Mouse (Mus musculus): ENCODE data around the gene Mvd. TPM values are rescaled to one million over a fixed set of nuclear protein-coding genes. Genes with fewer than 3 reads are reported as not detected.

The Mvd gene
- polyA plus RNA-seq, 1 experiment from 2014 or later, result 54.2 TPM

DNA sequence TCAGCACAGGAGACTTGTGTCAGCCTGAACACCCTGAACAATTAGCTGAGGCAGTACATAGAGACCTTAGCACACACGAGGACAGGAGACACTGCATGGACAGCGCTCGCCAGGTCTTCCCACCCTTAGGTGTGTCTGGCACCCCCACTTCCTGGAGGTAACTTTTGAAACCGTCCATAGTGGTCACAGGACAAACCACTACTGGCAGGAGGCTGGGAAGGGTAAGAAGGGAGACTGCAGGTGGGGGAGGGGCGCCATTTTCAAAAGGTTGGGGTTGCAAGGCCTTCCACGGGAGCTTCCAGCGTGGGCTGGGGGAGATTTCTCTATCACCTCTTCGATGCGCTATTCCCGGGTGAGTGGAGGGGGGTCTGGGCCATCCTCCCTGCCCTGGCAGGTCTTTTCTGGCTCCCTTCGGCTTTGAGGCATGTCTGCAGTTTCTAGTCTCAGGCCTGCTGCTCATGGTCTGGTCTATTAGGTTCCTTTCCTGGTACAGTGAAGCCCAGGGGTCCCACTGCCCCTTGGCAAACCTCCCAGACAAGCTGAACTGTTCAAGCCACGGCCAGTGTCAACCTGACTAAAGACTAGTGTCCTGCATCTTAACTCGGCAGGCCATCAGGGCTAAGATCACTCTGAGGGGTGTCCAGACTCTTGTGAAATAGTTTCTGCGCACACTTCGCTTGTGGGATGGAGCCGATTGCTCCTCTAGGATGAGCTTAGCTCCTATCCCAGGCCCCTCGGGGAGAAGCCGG, 11.4 kb downstream of the Mvd start:
- peak; percentile 32 for DNase-seq (ENCODE audit: extremely low spot score, low spot score)
- peak overlapping the region; percentile 84 for H3K27ac ChIP-seq
- peaks cover 4% of the 10 kb centered on the region for H3K9me3 ChIP-seq
- H3K4me1 ChIP-seq, result peaks cover 31% of the 10 kb centered on the region
- H3K36me3 ChIP-seq (replicated peaks), result peaks cover 39% of the 10 kb centered on the region
- 39% methylated on average over 18 of the region's 18 CpGs for WGBS
- H3K27me3 ChIP-seq (ENCODE audit: poor library complexity, severe bottlenecking), result peaks cover 14% of the 10 kb centered on the region; the same call in 1 of the 2 replicates
- H3K4me3 ChIP-seq, result peak overlapping the region; percentile 63

DNA sequence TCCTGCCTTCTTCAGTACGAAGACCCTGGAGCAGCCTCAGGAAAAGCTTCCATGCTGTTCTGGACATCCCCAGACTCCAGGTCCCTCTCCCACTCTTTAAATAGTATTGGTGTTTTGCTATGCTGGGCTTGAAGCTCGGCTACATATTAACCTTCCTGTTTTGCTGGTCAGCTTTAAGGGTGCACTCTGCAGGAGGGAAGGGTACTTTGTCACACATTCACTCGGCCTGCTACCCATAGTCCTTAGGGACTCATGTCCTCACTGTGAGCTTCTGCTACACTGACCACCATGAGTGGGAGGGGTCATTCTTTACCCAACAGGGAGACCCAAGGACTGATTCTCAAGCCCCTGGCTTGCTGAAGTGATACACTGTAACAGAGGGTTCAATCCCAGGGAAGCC, 12.6 kb downstream of the Mvd start:
- Histone ChIP-seq H3K9me3 (peaks cover 4% of the 10 kb centered on the region), H3K27me3 (ENCODE audit: poor library complexity, severe bottlenecking) (peaks cover 14% of the 10 kb centered on the region; the same call in 1 of the 2 replicates), H3K36me3 (replicated peaks) (peaks cover 28% of the 10 kb centered on the region), H3K27ac (no peak overlapping the region), H3K4me1 (peaks cover 31% of the 10 kb centered on the region), H3K4me3 (no peak overlapping the region)
- 83% methylated on average over 3 of the region's 3 CpGs for WGBS
- no peak for DNase-seq (ENCODE audit: extremely low spot score, low spot score)

DNA sequence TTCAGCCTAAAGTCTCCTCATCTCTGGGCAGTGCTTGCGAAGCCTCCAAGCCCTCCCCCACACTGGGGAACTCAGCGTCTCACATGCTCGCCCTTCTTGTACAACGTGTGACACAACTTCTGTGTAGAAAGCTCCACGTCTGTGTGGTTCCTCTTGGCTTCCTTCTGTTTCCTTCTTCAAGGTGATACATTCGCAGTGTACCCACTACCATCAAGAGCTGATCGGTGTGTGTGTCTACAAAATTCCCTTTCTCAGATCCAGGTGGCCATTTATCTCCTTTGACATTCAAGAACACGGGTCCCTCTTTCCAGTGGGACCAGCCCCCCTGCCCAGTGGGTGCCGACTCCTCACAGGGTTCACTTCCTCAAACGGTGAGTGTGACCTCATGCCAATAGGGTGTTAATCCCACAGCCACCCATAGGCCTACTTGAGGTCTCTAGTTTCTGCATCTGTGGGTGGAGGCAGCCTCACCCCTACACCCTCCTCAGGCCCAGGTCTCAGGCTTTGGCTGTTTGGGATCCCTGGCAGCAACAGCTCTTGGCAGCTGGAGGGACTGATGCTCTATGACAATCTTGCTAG, 13.1 kb downstream of the Mvd start:
- peaks cover 14% of the 10 kb centered on the region; the same call in 1 of the 2 replicates for H3K27me3 ChIP-seq (ENCODE audit: poor library complexity, severe bottlenecking)

DNA sequence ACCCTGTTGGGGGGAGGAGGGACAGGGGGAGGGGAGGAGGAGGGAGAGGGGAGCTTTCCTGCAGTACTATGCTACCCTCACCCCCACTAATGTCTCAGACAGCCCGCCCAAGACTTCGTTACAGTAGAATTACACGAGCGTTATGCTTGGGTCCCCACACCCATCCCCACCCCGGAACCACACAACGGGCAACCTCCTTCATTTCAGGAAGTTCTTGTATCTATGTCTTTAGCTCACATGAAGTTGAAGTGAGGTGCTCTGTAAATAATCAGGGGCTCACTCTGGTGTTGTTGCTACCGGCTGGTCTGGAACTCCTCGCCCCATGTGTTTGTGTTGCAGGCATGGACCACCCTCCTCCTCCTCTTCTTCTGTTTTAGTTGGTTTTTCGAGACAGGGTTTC, 15.1 kb downstream of the Mvd start:
- Histone ChIP-seq H3K27ac (no peak overlapping the region), H3K9me3 (no peaks in the 10 kb centered on the region), H3K4me1 (peaks cover 25% of the 10 kb centered on the region), H3K36me3 (replicated peaks) (peaks cover 7% of the 10 kb centered on the region; the same call in 1 of the 2 replicates), H3K27me3 (ENCODE audit: poor library complexity, severe bottlenecking) (peaks cover 14% of the 10 kb centered on the region; the same call in 1 of the 2 replicates), H3K4me3 (no peak overlapping the region)
- no peak for DNase-seq (ENCODE audit: extremely low spot score, low spot score)
- 90% methylated on average over 9 of the region's 9 CpGs for WGBS

More for the DNA sequence above, 13.1 kb downstream of the Mvd start:
- DNase-seq (ENCODE audit: extremely low spot score, low spot score), result no peak
- H3K27ac ChIP-seq, result no peak overlapping the region
- peaks cover 31% of the 10 kb centered on the region for H3K4me1 ChIP-seq
- no peak overlapping the region for H3K4me3 ChIP-seq
- peaks cover 23% of the 10 kb centered on the region for H3K36me3 ChIP-seq (replicated peaks)
- 90% methylated on average over 10 of the region's 10 CpGs for WGBS
- H3K9me3 ChIP-seq, result no peaks in the 10 kb centered on the region

DNA sequence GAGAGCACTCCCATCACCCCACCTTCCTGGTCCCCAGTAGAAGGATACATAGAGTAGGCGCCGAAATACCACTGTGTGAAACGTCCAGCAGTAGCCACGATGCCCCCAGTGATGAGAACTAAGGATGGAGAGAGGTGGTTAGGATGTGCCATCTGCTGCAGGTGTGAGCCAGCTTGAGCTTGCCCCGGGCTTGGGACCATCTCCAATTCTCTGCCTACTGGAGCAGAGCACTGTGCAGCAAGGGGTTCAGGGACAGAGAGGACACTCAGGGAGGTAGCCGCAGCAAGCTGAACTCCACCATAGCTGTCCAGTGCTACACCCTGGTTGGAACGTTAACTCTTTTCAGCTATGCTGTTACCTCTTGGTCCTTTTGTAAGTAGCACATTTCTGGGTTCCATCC, 15.6 kb downstream of the Mvd start:
- no peak overlapping the region for H3K27ac ChIP-seq
- WGBS, result 93% methylated on average over 7 of the region's 7 CpGs

DNA sequence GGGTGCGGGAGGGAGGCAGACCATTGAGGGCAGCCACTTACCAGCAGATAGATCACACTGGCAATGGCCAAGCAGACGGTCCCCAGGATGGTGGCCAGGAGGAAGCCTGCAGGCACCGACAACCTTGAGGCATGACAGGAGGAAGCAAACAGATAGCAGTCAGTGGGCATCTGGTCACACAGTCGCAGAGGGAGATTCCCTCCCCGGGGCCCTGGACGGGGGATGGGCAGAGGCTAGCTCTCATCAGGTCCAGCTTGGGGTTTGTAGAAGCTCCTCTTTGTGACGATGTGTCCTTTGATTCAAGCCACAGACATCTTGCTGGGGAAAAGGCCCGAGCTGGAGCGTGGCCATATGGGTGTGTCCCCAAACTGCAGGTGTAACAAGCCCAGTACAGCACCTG, 17.1 kb downstream of the Mvd start:
- peaks cover 5% of the 10 kb centered on the region for H3K4me1 ChIP-seq

More for the DNA sequence above, 15.6 kb downstream of the Mvd start:
- H3K4me1 ChIP-seq, result peaks cover 20% of the 10 kb centered on the region
- H3K4me3 ChIP-seq, result no peak overlapping the region
- peaks cover 14% of the 10 kb centered on the region; the same call in 1 of the 2 replicates for H3K27me3 ChIP-seq (ENCODE audit: poor library complexity, severe bottlenecking)
- no peak for DNase-seq (ENCODE audit: extremely low spot score, low spot score)
- H3K36me3 ChIP-seq (replicated peaks), result peaks cover 8% of the 10 kb centered on the region; the same call in 1 of the 2 replicates
- no peaks in the 10 kb centered on the region for H3K9me3 ChIP-seq

DNA sequence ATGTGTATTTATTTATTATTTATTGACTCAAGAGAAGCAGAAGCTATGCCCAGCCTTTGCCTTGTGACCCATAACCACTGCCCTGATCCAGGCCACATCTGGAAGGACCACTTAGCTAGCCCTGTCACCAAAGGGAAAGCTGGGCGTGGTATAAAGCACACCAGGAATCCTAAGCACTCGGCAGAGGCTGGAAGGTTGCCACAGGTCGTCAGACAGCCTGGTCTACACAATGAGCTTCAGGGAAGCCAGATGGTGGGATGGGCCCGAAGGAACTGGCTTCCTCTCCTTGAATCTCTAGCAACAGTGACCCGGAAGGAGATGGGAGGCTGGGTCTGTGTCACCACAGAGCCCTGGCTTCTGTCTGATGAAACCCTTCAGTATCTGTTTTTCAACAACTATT, 19.6 kb downstream of the Mvd start:
- WGBS, result 67% methylated on average over 5 of the region's 5 CpGs
- no peaks in the 10 kb centered on the region for H3K27me3 ChIP-seq (ENCODE audit: poor library complexity, severe bottlenecking)

More for the DNA sequence above, 17.1 kb downstream of the Mvd start:
- Histone ChIP-seq H3K27ac (no peak overlapping the region), H3K36me3 (replicated peaks) (peaks cover 8% of the 10 kb centered on the region; the same call in 1 of the 2 replicates), H3K27me3 (ENCODE audit: poor library complexity, severe bottlenecking) (peaks cover 3% of the 10 kb centered on the region; the same call in 1 of the 2 replicates), H3K9me3 (no peaks in the 10 kb centered on the region), H3K4me3 (no peak overlapping the region)
- 86% methylated on average over 9 of the region's 9 CpGs for WGBS
- no peak for DNase-seq (ENCODE audit: extremely low spot score, low spot score)

DNA sequence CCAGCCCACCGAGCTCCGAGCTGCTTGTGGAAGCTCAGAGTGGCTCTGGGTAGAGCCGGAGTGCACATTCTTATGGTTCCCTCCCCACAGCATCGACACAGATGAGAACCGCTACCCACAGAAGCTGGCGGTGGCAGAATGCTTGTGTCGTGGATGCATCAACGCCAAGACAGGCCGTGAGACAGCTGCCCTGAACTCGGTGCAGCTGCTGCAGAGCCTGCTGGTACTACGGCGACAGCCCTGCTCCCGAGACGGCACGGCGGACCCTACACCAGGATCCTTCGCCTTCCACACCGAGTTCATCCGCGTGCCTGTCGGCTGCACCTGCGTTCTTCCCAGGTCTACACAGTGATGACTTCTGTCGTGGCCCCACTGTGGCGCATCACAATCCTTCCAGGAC, 20.0 kb downstream of the Mvd start:
- Histone ChIP-seq H3K4me1 (no peaks in the 10 kb centered on the region), H3K27ac (no peak overlapping the region), H3K4me3 (no peak overlapping the region), H3K36me3 (replicated peaks) (peaks cover 22% of the 10 kb centered on the region), H3K9me3 (no peaks in the 10 kb centered on the region), H3K27me3 (ENCODE audit: poor library complexity, severe bottlenecking) (no peaks in the 10 kb centered on the region)
- no peak for DNase-seq (ENCODE audit: extremely low spot score, low spot score)
- 91% methylated on average over 24 of the region's 24 CpGs for WGBS

More for the DNA sequence above, 19.6 kb downstream of the Mvd start:
- no peaks in the 10 kb centered on the region for H3K9me3 ChIP-seq
- H3K4me1 ChIP-seq, result no peaks in the 10 kb centered on the region
- DNase-seq (ENCODE audit: extremely low spot score, low spot score), result no peak
- H3K27ac ChIP-seq, result no peak overlapping the region
- H3K4me3 ChIP-seq, result no peak overlapping the region
- H3K36me3 ChIP-seq (replicated peaks), result peaks cover 18% of the 10 kb centered on the region

DNA sequence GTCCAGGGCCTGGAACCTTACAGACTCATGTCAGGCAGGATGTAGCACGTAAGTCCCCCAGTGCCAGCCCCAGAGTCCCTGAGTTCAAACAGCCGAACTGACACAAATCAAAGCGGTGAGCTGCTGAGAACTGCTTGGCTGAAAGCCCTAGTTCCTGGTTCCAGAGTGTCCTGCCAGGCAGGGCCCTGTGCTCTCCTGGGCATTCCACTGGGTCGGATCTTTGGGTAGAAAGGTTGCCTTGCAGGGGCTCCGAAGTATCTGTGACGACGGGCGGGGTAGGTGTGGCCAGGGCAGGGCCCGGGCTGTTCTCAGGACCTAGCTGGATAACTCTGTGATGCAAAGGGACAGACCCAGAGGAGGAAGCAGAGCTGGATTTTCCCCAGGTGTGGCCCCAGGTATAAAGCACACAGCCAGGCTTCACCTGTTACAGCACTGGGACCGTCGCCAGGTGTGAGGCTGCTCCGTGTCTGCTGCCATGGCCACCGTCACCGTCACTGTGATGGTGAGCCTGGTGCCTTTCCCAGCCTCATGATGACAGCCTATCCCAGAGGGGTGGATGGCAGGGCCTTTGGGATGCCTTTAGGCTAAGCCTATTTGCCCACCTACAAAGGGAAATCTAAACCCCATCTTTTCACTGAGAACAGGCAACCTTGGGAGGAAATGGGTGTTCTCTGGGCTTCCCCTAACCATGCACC, 21.7 kb downstream of the Mvd start, which contains the start of gene Il17c:
Gene Il17c, plus strand, starts transcription at position 645 of the 695 bp plus-strand sequence.
- no peak for DNase-seq (ENCODE audit: extremely low spot score, low spot score)
- no peaks in the 10 kb centered on the region for H3K4me1 ChIP-seq
- no peaks in the 10 kb centered on the region for H3K9me3 ChIP-seq
- H3K4me3 ChIP-seq, result no peak within 1 kb of the TSS
- peaks cover 37% of the 10 kb centered on the region for H3K36me3 ChIP-seq (replicated peaks)
- H3K27ac ChIP-seq, result no peak within 1 kb of the TSS
- WGBS, result 88% methylated on average over 14 of the region's 14 CpGs
- H3K27me3 ChIP-seq (ENCODE audit: poor library complexity, severe bottlenecking), result no peaks in the 10 kb centered on the region

DNA sequence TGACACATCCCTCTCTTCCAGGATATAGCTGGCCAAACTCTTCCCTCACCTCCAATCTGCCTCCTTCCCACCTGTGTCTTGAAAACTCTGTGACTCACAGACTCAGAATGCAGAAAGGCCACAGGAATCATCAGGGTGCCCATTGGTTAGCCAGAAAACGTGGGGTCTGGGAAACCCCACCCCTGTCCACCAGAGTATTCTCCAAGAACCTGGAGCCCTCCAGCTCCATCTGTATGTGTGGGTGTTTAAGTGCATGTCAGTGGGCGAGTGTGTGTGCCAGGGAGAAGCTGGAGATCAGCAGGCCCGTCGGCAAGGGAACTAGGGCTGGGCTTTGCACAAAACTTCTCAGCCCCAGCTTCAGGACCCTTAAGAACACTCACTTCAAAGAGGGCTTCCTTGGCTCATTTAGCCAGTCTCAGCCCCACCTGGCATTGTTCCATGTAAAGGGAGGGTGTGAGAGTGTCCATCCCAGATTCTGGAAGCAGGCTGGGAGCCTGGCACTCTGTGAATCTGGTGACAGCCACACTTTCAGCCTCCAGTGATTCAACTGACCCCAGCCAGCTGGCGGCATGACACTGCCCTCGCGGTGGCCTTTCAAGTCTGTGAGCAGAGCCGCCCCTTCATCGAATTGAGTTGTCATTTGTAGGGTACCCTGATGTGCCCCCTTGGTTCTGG, 23.2 kb downstream of the Mvd start:
- no peaks in the 10 kb centered on the region for H3K27me3 ChIP-seq (ENCODE audit: poor library complexity, severe bottlenecking)
- WGBS, result 79% methylated on average over 9 of the region's 9 CpGs
- no peak for DNase-seq (ENCODE audit: extremely low spot score, low spot score)
- H3K4me3 ChIP-seq, result no peak overlapping the region
- H3K36me3 ChIP-seq (replicated peaks), result peaks cover 52% of the 10 kb centered on the region
- H3K27ac ChIP-seq, result no peak overlapping the region
- H3K9me3 ChIP-seq, result no peaks in the 10 kb centered on the region
- no peaks in the 10 kb centered on the region for H3K4me1 ChIP-seq

DNA sequence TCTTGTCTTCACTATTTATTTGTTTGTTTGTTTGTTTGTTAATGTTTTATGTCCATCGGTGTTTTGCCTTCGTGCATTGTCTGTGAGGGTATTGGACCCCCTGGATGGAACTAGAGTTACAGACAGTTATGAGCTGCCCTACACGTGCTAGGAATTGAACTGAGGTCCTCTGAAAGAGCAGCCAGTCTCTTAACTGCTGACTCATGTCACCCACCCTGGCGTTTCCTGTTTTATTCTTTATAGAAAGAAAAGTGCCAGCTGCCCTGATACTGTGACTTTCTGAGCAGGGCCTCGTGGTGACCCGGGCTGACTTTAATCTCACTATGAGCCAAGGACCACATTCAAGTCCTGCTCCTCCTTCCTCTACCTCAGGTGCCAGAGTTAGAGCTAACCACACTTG, 27.7 kb downstream of the Mvd start:
- H3K36me3 ChIP-seq (replicated peaks), result peaks cover 91% of the 10 kb centered on the region

DNA sequence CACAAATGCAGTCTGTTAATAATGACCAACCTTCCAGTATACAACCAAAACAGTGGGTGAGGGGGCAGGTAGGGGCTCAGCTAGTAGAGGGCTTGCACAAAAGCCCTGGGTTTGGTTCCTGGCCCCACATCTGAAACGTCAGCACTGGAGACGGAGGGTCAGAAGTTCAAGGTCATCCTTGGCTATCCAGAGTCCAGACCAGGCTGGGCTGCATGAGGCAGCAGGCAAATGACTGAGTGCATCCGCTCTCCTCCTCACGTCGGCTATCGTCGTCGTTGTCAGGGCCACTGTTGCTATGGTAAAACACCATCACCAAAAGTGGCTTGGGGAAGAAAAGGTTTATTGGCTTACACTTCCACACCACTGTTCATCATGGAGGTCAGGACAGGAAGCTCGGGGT, 28.9 kb downstream of the Mvd start:
- 95% methylated on average over 9 of the region's 9 CpGs for WGBS
- H3K27ac ChIP-seq, result no peak overlapping the region
- H3K4me1 ChIP-seq, result no peaks in the 10 kb centered on the region
- peaks cover 100% of the 10 kb centered on the region for H3K36me3 ChIP-seq (replicated peaks)
- no peaks in the 10 kb centered on the region for H3K27me3 ChIP-seq (ENCODE audit: poor library complexity, severe bottlenecking)
- H3K4me3 ChIP-seq, result no peak overlapping the region
- H3K9me3 ChIP-seq, result no peaks in the 10 kb centered on the region
- DNase-seq (ENCODE audit: extremely low spot score, low spot score), result no peak

More for the DNA sequence above, 27.7 kb downstream of the Mvd start:
- H3K27me3 ChIP-seq (ENCODE audit: poor library complexity, severe bottlenecking), result no peaks in the 10 kb centered on the region
- H3K27ac ChIP-seq, result no peak overlapping the region
- no peak overlapping the region for H3K4me3 ChIP-seq
- H3K4me1 ChIP-seq, result no peaks in the 10 kb centered on the region
- no peaks in the 10 kb centered on the region for H3K9me3 ChIP-seq
- no peak for DNase-seq (ENCODE audit: extremely low spot score, low spot score)
- 92% methylated on average over 6 of the region's 6 CpGs for WGBS

All from forebrain, embryonic 10.5 days (tissue).